Mouse (Mus musculus) olfactory bulb, adult 2 months (tissue): ENCODE results near the gene 4930452B06Rik.

Experiments used
- CTCF ChIP-seq: fragments of 200-500 bp; IDR thresholded peaks from 2 replicates; pipeline ENCODE4 v1.5.1; 2012; ENCODE audit warnings: low read depth, mild to moderate bottlenecking, low read length, moderate library complexity; ENCODE audit not compliant: insufficient read depth
- POLR2A ChIP-seq: fragments of 200-500 bp; IDR thresholded peaks from 2 replicates; pipeline ENCODE4 v1.6.1; 2012; ENCODE audit warnings: mild to moderate bottlenecking, low read depth, low read length, moderate library complexity; ENCODE audit not compliant: insufficient read depth

DNA sequence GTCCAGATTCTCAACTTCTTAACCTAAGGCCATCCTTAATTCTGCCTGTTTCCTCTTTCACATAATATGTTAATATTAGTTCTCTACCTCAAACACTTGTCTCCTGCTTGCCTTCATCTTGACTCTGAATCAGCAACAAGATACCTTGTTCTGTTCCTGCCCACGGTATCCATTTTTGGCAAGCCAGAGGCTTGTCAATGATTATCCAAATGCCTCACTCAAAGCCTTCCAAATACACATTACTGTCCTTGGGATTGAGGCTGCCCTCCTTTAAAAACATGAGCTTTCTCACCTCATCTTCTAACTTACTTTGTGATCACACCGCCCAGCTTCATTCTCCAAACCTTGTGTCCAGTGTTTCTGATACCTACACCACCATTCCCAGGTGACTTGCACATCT is 170.3 kb downstream of the 4930452B06Rik start:
- TF ChIP-seq POLR2A = no peak
- no peak for TF ChIP-seq CTCF
